Mouse (Mus musculus) ES-Bruce4 (cell line): Measurements from ENCODE around the gene Ctla4. TPM values are rescaled to one million over a fixed set of nuclear protein-coding genes. Genes with fewer than 3 reads are reported as not detected.

Experiments used
- H3K27ac ChIP-seq: 2 replicates; pipeline ENCODE4 v1.5.1; 2012; ENCODE audit warnings: low read length, inconsistent platforms; ENCODE audit not compliant: insufficient read depth
- H3K27me3 ChIP-seq: 2 replicates; pipeline ENCODE4 v1.6.1; 2012; ENCODE audit warnings: mild to moderate bottlenecking, low read length, inconsistent platforms; ENCODE audit not compliant: control insufficient read depth, poor library complexity, insufficient read depth, severe bottlenecking
- H3K36me3 ChIP-seq: 2 replicates; pipeline ENCODE4 v1.6.1; 2012; ENCODE audit warnings: inconsistent platforms, mild to moderate bottlenecking, low read length, moderate library complexity; ENCODE audit not compliant: control insufficient read depth, poor library complexity, insufficient read depth, severe bottlenecking
- H3K4me1 ChIP-seq: one replicate; pipeline ENCODE4 v1.8.1; 2011; ENCODE audit warnings: low read length; ENCODE audit not compliant: control insufficient read depth, insufficient read depth
- H3K4me3 ChIP-seq: 2 replicates; pipeline ENCODE4 v1.5.1; 2011; ENCODE audit warnings: low read depth, mild to moderate bottlenecking, low read length
- H3K9ac ChIP-seq: 2 replicates; pipeline ENCODE4 v1.6.1; 2012; ENCODE audit warnings: low read depth, mild to moderate bottlenecking, inconsistent platforms; ENCODE audit not compliant: poor library complexity, severe bottlenecking
- H3K9me3 ChIP-seq: replicated peaks from 2 replicates; pipeline ENCODE4 v1.6.1; 2012; ENCODE audit warnings: mild to moderate bottlenecking, low read length, inconsistent platforms; ENCODE audit not compliant: control insufficient read depth, poor library complexity, insufficient read depth, severe bottlenecking
- CTCF ChIP-seq: IDR thresholded peaks from one replicate; pipeline ENCODE4 v1.8.1; 2011; ENCODE audit warnings: low read depth, low read length
- EP300 ChIP-seq: IDR thresholded peaks from 2 replicates; pipeline ENCODE4 v1.6.1; 2011; ENCODE audit warnings: low read depth, low read length; ENCODE audit not compliant: insufficient read depth
- POLR2A ChIP-seq: IDR thresholded peaks from one replicate; pipeline ENCODE4 v1.8.1; 2011; ENCODE audit warnings: low read length; ENCODE audit not compliant: insufficient read depth
- polyA plus RNA-seq: library from polyadenylated mRNA; stranded (reverse); fragments of >200 nt; gene quantifications from 2 replicates; pipeline ENCODE4 v1.2.4, GENCODE M21; 2011; ENCODE audit warnings: low read depth; ENCODE audit not compliant: missing spikeins, insufficient read depth, insufficient read length

The Ctla4 gene
- polyA plus RNA-seq, 1 experiment: not detected

DNA sequence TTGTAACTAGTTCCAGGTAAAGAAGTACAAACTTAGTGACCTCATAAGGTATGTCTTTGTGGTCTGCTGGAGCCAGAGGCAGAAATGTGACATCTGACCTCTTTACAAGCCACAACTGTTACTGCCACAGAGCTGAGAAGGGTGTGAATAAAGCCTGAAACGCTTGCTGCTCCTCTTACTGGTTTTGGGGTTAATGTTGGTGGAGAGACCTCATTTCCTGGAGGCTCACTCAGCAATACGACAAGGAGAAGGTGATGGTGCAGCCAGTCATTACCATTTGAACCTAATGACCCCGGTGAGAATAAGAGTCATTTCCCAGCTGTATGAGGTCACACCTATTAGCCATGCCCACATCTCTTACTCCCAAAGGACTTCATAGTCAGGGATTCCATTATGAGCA is 11.5 kb upstream of the Ctla4 start:
- Histone ChIP-seq H3K9ac (no peak overlapping the region), H3K36me3 (no peaks in the 10 kb centered on the region), H3K4me1 (no peaks in the 10 kb centered on the region), H3K9me3 (no peaks in the 10 kb centered on the region), H3K4me3 (no peak overlapping the region), H3K27me3 (no peaks in the 10 kb centered on the region), H3K27ac (no peak overlapping the region)
- no peak for TF ChIP-seq POLR2A
- TF ChIP-seq CTCF: no peak
- no peak for TF ChIP-seq EP300

DNA sequence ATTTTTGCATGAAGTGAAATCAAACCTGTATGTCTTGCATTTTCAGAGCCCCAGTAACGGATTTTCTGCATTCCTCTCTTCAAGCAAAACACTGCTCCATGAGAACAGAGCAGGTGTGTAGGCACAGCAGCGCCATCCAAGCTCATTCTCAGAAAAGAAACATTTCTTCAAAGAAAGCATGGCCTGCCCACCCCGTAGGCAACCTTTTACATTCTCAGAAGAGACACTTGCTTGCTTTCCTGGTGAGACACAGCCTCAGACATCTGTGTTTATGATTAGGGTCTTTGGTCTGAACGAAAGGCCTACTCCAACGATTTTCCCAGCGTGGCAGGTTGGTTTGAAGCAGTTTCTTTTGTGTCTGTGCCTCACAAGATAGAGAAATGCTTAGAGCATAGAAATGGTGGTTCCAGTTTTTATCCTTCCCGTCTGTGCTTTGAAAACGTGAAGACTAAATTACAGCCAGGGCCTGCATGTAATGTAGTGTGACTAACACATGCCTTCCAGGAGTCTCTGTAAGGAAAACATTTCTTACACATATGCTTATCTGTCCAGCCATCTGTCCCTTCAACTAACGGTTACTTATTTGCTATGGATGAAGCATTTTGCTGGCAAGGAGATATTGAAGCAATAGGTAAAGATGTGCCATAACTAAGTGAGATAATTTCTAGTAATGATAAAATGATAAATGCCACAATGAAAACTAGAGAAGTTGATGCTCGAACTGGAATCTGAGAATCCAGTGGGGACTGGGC is 6.5 kb upstream of the Ctla4 start:
- TF ChIP-seq EP300 (no peak), CTCF (no peak), POLR2A (no peak)

DNA sequence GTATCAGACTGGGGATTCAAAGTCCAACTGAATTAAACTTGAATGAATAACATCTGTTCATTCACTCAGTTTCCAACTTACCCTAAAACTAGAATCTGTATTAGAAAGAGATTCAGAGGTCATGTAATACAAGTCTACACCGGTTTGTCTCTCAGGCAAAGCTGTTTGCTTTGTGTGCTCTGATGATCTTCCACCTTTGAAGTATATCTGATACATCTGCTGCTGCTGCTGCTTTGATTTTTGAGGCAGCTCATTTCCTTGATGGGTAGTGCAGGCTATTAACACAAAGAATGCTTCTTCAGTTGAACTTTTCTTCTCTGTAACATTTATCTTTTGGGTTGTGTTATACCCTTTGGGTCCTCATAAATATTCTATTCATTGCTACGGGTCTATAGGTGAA is 4.0 kb upstream of the Ctla4 start:
- no peak overlapping the region for H3K9ac ChIP-seq
- H3K9me3 ChIP-seq: no peaks in the 10 kb centered on the region
- no peaks in the 10 kb centered on the region for H3K4me1 ChIP-seq
- H3K27me3 ChIP-seq: no peaks in the 10 kb centered on the region
- no peaks in the 10 kb centered on the region for H3K36me3 ChIP-seq
- no peak for TF ChIP-seq POLR2A
- no peak overlapping the region for H3K27ac ChIP-seq
- H3K4me3 ChIP-seq: no peak overlapping the region

More for the DNA sequence above, 6.5 kb upstream of the Ctla4 start:
- Histone ChIP-seq H3K4me3 (no peak overlapping the region), H3K9ac (no peak overlapping the region), H3K9me3 (no peaks in the 10 kb centered on the region), H3K27ac (no peak overlapping the region), H3K36me3 (no peaks in the 10 kb centered on the region), H3K27me3 (no peaks in the 10 kb centered on the region), H3K4me1 (no peaks in the 10 kb centered on the region)

DNA sequence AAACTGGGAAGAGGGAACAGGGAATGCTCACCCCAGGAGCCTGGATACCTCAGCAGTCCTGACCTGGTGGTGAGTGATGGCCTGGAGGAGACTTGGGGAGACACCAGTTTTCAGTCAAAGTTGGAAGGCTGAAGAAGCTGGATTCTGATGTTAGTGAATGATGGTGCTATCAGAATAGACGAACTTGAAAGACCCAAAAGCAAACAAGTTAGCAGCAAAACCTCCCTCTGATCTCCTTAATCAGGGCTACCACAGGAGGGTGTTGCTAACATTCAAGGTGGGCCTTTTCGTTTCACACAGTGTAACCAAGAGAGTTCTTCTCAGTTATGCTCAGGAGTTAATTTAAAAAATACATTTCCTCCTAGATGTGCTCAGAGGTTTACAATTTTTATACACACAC is 3.5 kb upstream of the Ctla4 start:
- Histone ChIP-seq H3K4me1 (no peaks in the 10 kb centered on the region), H3K9ac (no peak overlapping the region), H3K36me3 (no peaks in the 10 kb centered on the region), H3K4me3 (no peak overlapping the region), H3K27ac (no peak overlapping the region), H3K9me3 (no peaks in the 10 kb centered on the region), H3K27me3 (no peaks in the 10 kb centered on the region)
- no peak for TF ChIP-seq POLR2A
- no peak for TF ChIP-seq EP300
- no peak for TF ChIP-seq CTCF

DNA sequence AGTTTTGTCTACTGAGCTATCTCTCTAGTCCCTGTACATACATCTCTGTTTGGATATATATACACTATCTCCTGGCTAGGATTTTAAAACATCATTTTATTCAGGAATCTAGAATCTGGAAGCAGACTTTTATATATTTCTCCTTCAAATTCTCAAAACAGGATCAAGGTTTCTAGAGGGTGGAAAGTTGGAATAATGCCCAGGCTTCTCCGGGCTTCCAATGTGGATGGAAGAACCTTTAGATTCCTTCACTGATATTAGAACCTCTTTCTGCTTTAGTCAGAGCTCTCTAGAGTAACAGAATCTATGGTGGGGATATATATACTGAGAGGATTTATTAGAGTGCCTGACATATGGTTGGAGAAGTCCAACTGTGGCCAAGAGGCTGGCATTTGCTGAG is 2.2 kb upstream of the Ctla4 start:
- Histone ChIP-seq H3K9ac (no peak overlapping the region), H3K4me1 (no peaks in the 10 kb centered on the region)
- TF ChIP-seq POLR2A (no peak), EP300 (no peak), CTCF (no peak)

DNA sequence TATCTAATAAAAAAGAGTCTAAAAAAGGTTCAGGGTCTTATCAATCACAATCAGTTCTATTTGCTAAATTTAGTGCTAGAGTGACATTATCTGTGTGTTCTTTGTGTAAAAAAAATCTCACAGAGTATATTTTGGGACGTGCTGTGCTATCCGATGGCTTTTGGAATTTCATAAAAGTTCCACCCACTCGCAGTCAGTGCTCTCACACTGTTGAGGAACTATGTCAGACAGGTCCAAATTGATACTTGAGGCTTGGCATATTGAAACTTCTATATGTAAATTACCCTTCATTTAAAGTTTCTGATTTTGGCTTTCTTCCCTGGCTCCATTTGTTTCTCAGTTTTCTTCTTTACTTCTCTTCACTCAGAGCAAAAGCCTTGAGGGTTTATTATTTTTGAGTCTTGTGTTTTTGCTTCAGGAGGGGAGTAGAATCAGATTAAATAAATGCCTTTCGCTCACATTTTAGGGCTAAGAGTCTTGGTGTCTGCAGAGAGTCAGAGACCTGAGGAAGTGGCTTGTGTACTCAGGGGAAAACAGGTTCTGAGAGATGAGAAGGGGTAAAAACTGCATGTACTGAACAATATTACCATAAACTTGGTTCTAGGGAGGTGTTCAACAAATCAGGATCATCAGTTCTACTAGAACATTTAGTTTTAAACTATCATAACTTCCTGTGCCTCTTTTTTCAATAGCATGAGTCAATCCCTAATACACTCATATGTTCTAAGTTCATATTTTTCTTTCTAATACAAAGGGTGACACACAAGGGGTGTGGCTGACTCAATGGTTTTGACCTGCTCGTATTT is 11.5 kb downstream of the Ctla4 start:
- TF ChIP-seq POLR2A (no peak), CTCF (no peak), EP300 (no peak)

More for the DNA sequence above, 2.2 kb upstream of the Ctla4 start:
- H3K27me3 ChIP-seq: no peaks in the 10 kb centered on the region
- H3K27ac ChIP-seq: no peak overlapping the region
- H3K9me3 ChIP-seq: no peaks in the 10 kb centered on the region
- no peaks in the 10 kb centered on the region for H3K36me3 ChIP-seq
- H3K4me3 ChIP-seq: no peak overlapping the region

More for the DNA sequence above, 11.5 kb downstream of the Ctla4 start:
- Histone ChIP-seq H3K4me1 (no peaks in the 10 kb centered on the region), H3K9ac (no peak overlapping the region), H3K27me3 (no peaks in the 10 kb centered on the region; the same call in 1 of the 2 replicates), H3K27ac (no peak overlapping the region), H3K36me3 (no peaks in the 10 kb centered on the region), H3K9me3 (no peaks in the 10 kb centered on the region), H3K4me3 (no peak overlapping the region)
